Mouse (Mus musculus) embryo, embryonic 10 days (tissue): ENCODE data around the gene Pyy.

ENCODE experiments used
- DNase-seq: peaks from one replicate; pipeline ENCODE4 v3.0.0-alpha.2; 2015; ENCODE audit warnings: low spot score

Pyy gene

GRCm38 (mm10) chr11:102095676-102096075, 12.0 kb downstream of the Pyy start:
- no peak for DNase-seq

GRCm38 (mm10) chr11:102089088-102089808, 18.4 kb downstream of the Pyy start:
- DNase-seq, result peak; percentile 92

- DNase-seq, result peak; percentile 95
Observed at GRCm38 (mm10) chr11:102087931-102088898, 19.4 kb downstream of the Pyy start, which contains the start of gene Mpp2. TSS of gene Mpp2 (minus strand) at chr11:102088515.

GRCm38 (mm10) chr11:102087081-102087751, 20.4 kb downstream of the Pyy start:
- DNase-seq, result peak; percentile 94

GRCm38 (mm10) chr11:102086331-102086730, 21.3 kb downstream of the Pyy start:
- DNase-seq, result peak; percentile 47

- DNase-seq, result no peak
Observed at GRCm38 (mm10) chr11:102084159-102084558, 23.5 kb downstream of the Pyy start.

- no peak for DNase-seq
Observed at GRCm38 (mm10) chr11:102083193-102083592, 24.4 kb downstream of the Pyy start.

- DNase-seq, result peak; percentile 89
Observed at GRCm38 (mm10) chr11:102082322-102082721, 25.3 kb downstream of the Pyy start.

- DNase-seq, result no peak
Observed at GRCm38 (mm10) chr11:102073722-102074121, 33.9 kb downstream of the Pyy start.

- no peak for DNase-seq
Observed at GRCm38 (mm10) chr11:102072729-102073128, 34.9 kb downstream of the Pyy start.

- DNase-seq, result peak; percentile 37
Observed at GRCm38 (mm10) chr11:102070426-102070825, 37.2 kb downstream of the Pyy start.

- DNase-seq, result peak; percentile 17
Observed at GRCm38 (mm10) chr11:102069633-102070032, 38.0 kb downstream of the Pyy start.

- peak; percentile 50 for DNase-seq
Observed at GRCm38 (mm10) chr11:102068969-102069368, 38.7 kb downstream of the Pyy start.

- no peak for DNase-seq
Observed at GRCm38 (mm10) chr11:102063076-102063475, 44.6 kb downstream of the Pyy start.

GRCm38 (mm10) chr11:102061941-102062473, 45.6 kb downstream of the Pyy start:
- no peak for DNase-seq

- peak; percentile 85 for DNase-seq
Observed at GRCm38 (mm10) chr11:102061236-102061940, 46.2 kb downstream of the Pyy start.
